Mouse (Mus musculus) liver, embryonic 12.5 days (tissue): ENCODE data around the gene Gm47955. TPM values are rescaled to one million over a fixed set of nuclear protein-coding genes. Genes with fewer than 3 reads are reported as not detected.
"Not testable (repeated sequence)": the region's sequence is repeated elsewhere in the genome, so short reads cannot be mapped to it uniquely, and the experiment has no call there.

Experiments
- ATAC-seq: fragments of 200-750 bp; cut with Nextera tagmentation; 2 replicates; pipeline ENCODE4 v1.8.0; 2017; ENCODE audit warnings: moderate number of reproducible peaks, mild to moderate bottlenecking, moderate library complexity
- H3K27ac ChIP-seq: fragments of 300-500 bp; sonication (generic); 2 replicates; pipeline ENCODE4 v1.5.1; 2016; ENCODE audit warnings: mild to moderate bottlenecking
- H3K27me3 ChIP-seq: fragments of 300-500 bp; sonication (generic); replicated peaks from 2 replicates; pipeline ENCODE4 v1.6.1; 2016; ENCODE audit warnings: mild to moderate bottlenecking, moderate library complexity
- H3K36me3 ChIP-seq: fragments of 300-500 bp; sonication (generic); 2 replicates; pipeline ENCODE4 v1.6.1; 2016; ENCODE audit warnings: mild to moderate bottlenecking, moderate library complexity
- H3K4me1 ChIP-seq: fragments of 300-500 bp; sonication (generic); 2 replicates; pipeline ENCODE4 v1.6.1; 2016
- H3K4me2 ChIP-seq: fragments of 300-500 bp; sonication (generic); 2 replicates; pipeline ENCODE4 v1.6.1; 2016; ENCODE audit warnings: mild to moderate bottlenecking, moderate library complexity
- H3K4me3 ChIP-seq: fragments of 300-500 bp; sonication (generic); 2 replicates; pipeline ENCODE4 v1.5.1; 2016; ENCODE audit warnings: mild to moderate bottlenecking, moderate library complexity
- H3K9ac ChIP-seq: fragments of 300-500 bp; sonication (generic); 2 replicates; pipeline ENCODE4 v1.6.1; 2016; ENCODE audit warnings: mild to moderate bottlenecking, moderate library complexity
- H3K9me3 ChIP-seq: fragments of 300-500 bp; sonication (generic); replicated peaks from 2 replicates; pipeline ENCODE4 v1.6.1; 2016; ENCODE audit warnings: mild to moderate bottlenecking, moderate library complexity
- WGBS: fragments of 180-500 bp; shearing (Covaris S2); methylation state at CpG from one replicate; pipeline ENCODE4 v1.1.7; 2016; ENCODE audit not compliant: insufficient replicate concordance; 5-methylcytosine and 5-hydroxymethylcytosine counted together
- polyA plus RNA-seq: library from polyadenylated mRNA; unstranded; fragments of >200 nt; fragmentation: Nextera tagmentation; extraction: Ambion mirVana; gene quantifications from 2 replicates; pipeline ENCODE4 v1.2.1, GENCODE M21; 2016

Gene Gm47955
- not detected in 2 replicates for polyA plus RNA-seq

GRCm38 (mm10) chr1:82959870-82960385 lies at the start of gene Gm47955:
Gene Gm47955, plus strand, starts transcription at chr1:82960286.
- 78% methylated on average over 11 of the region's 11 CpGs for WGBS
- no peaks in the 10 kb centered on the region for H3K36me3 ChIP-seq
- ATAC-seq, result no peak

GRCm38 (mm10) chr1:82913025-82913424 lies 47.1 kb upstream of the Gm47955 start, which contains the start of gene A030005L19Rik:
Gene A030005L19Rik, plus strand, starts transcription at chr1:82913325.
- Histone ChIP-seq H3K27ac (no peak within 1 kb of the TSS), H3K4me1 (peaks cover 28% of the 10 kb centered on the region), H3K9ac (no peak within 1 kb of the TSS), H3K36me3 (peaks cover 9% of the 10 kb centered on the region), H3K4me2 (no peak within 1 kb of the TSS), H3K4me3 (no peak within 1 kb of the TSS), H3K9me3 (no peaks in the 10 kb centered on the region), H3K27me3 (no peaks in the 10 kb centered on the region)
- no peak for ATAC-seq
- WGBS, result 85% methylated on average over 3 of the region's 3 CpGs

More at GRCm38 (mm10) chr1:82959870-82960385, at the start of gene Gm47955:
- Histone ChIP-seq H3K27me3 (no peaks in the 10 kb centered on the region), H3K9me3 (no peaks in the 10 kb centered on the region), H3K27ac (no peak within 1 kb of the TSS), H3K4me3 (no peak within 1 kb of the TSS), H3K4me1 (no peaks in the 10 kb centered on the region), H3K4me2 (no peak within 1 kb of the TSS), H3K9ac (no peak within 1 kb of the TSS)

GRCm38 (mm10) chr1:82913434-82913833 lies 46.7 kb upstream of the Gm47955 start:
- H3K9me3 ChIP-seq, H3K4me2 ChIP-seq, H3K4me3 ChIP-seq, ATAC-seq, H3K27me3 ChIP-seq, H3K27ac ChIP-seq, H3K36me3 ChIP-seq, H3K9ac ChIP-seq: not testable (repeated sequence)
- WGBS, result 70% methylated on average over 5 of the region's 5 CpGs
- peaks cover 28% of the 10 kb centered on the region for H3K4me1 ChIP-seq

GRCm38 (mm10) chr1:82924650-82925049 lies 35.4 kb upstream of the Gm47955 start, which contains the start of gene A030014E15Rik:
Gene A030014E15Rik, plus strand, starts transcription at chr1:82924917.
- Histone ChIP-seq H3K9me3 (no peaks in the 10 kb centered on the region), H3K4me2 (no peak within 1 kb of the TSS), H3K4me3 (no peak within 1 kb of the TSS), H3K4me1 (no peaks in the 10 kb centered on the region), H3K27me3 (no peaks in the 10 kb centered on the region), H3K36me3 (no peaks in the 10 kb centered on the region), H3K27ac (no peak within 1 kb of the TSS), H3K9ac (no peak within 1 kb of the TSS)
- ATAC-seq, result no peak
- 77% methylated on average over 6 of the region's 6 CpGs for WGBS

- H3K9ac ChIP-seq, H3K27ac ChIP-seq, ATAC-seq, H3K36me3 ChIP-seq, H3K9me3 ChIP-seq, H3K4me2 ChIP-seq, H3K4me1 ChIP-seq, H3K27me3 ChIP-seq, H3K4me3 ChIP-seq: not testable (repeated sequence)
- 58% methylated on average over 2 of the region's 3 CpGs for WGBS
These were observed 29.5 kb upstream of the Gm47955 start for GRCm38 (mm10) chr1:82930558-82930957.

GRCm38 (mm10) chr1:82931326-82931725 lies 28.8 kb upstream of the Gm47955 start, which contains the start of gene Gm6217:
Gene Gm6217, minus strand, starts transcription at chr1:82931399.
- not testable (repeated sequence) for ATAC-seq, H3K9me3 ChIP-seq, H3K4me1 ChIP-seq, H3K27me3 ChIP-seq, H3K4me2 ChIP-seq, H3K27ac ChIP-seq, H3K4me3 ChIP-seq, H3K9ac ChIP-seq, H3K36me3 ChIP-seq
- no CpG with 5 or more reads among the region's 6 CpGs for WGBS

- no peak overlapping the region for H3K9ac ChIP-seq
- WGBS, result 80% methylated on average over 5 of the region's 5 CpGs
These were observed 21.4 kb upstream of the Gm47955 start for GRCm38 (mm10) chr1:82938666-82939065.

GRCm38 (mm10) chr1:82942505-82942904 lies 17.6 kb upstream of the Gm47955 start:
- not testable (repeated sequence) for H3K4me1 ChIP-seq, H3K4me2 ChIP-seq, H3K9ac ChIP-seq, ATAC-seq, H3K27ac ChIP-seq, H3K4me3 ChIP-seq, H3K27me3 ChIP-seq, H3K36me3 ChIP-seq
- H3K9me3 ChIP-seq, result peaks cover 16% of the 10 kb centered on the region
- 73% methylated on average over 2 of the region's 2 CpGs for WGBS

More at GRCm38 (mm10) chr1:82938666-82939065, 21.4 kb upstream of the Gm47955 start:
- Histone ChIP-seq H3K4me2 (no peak overlapping the region), H3K27ac (no peak overlapping the region), H3K4me3 (no peak overlapping the region), H3K27me3 (no peaks in the 10 kb centered on the region), H3K9me3 (peaks cover 16% of the 10 kb centered on the region), H3K4me1 (no peaks in the 10 kb centered on the region), H3K36me3 (no peaks in the 10 kb centered on the region)
- ATAC-seq, result no peak

- H3K27ac ChIP-seq, H3K4me2 ChIP-seq, H3K27me3 ChIP-seq, H3K4me3 ChIP-seq, H3K4me1 ChIP-seq, H3K36me3 ChIP-seq, ATAC-seq, H3K9ac ChIP-seq: not testable (repeated sequence)
- no CpG with 5 or more reads among the region's 6 CpGs for WGBS
- H3K9me3 ChIP-seq, result peaks cover 16% of the 10 kb centered on the region
These were observed 16.8 kb upstream of the Gm47955 start, which contains the start of gene A030003K21Rik for GRCm38 (mm10) chr1:82943295-82943694. Gene A030003K21Rik, minus strand, starts transcription at chr1:82943388.

- H3K4me3 ChIP-seq, H3K4me1 ChIP-seq, H3K9me3 ChIP-seq, ATAC-seq, H3K9ac ChIP-seq, H3K36me3 ChIP-seq, H3K4me2 ChIP-seq, H3K27me3 ChIP-seq, H3K27ac ChIP-seq: not testable (repeated sequence)
- WGBS, result 75% methylated on average over 2 of the region's 2 CpGs
These were observed 14.1 kb upstream of the Gm47955 start for GRCm38 (mm10) chr1:82946029-82946428.

GRCm38 (mm10) chr1:82948601-82949000 lies 11.5 kb upstream of the Gm47955 start:
- no peaks in the 10 kb centered on the region for H3K36me3 ChIP-seq
- no peak overlapping the region for H3K4me3 ChIP-seq
- no peak overlapping the region for H3K27ac ChIP-seq
- no peaks in the 10 kb centered on the region for H3K27me3 ChIP-seq
- no peak overlapping the region for H3K4me2 ChIP-seq
- H3K4me1 ChIP-seq, result no peaks in the 10 kb centered on the region
- no peaks in the 10 kb centered on the region for H3K9me3 ChIP-seq
- 66% methylated on average over 2 of the region's 2 CpGs for WGBS
- ATAC-seq, result no peak
- no peak overlapping the region for H3K9ac ChIP-seq

GRCm38 (mm10) chr1:82955913-82956312 lies 4.2 kb upstream of the Gm47955 start, which contains the start of gene Gm7544:
Gene Gm7544, minus strand, starts transcription at chr1:82956013.
- not testable (repeated sequence) for H3K4me2 ChIP-seq, H3K27ac ChIP-seq, H3K9me3 ChIP-seq, ATAC-seq, H3K36me3 ChIP-seq, H3K9ac ChIP-seq, H3K4me3 ChIP-seq, H3K27me3 ChIP-seq, H3K4me1 ChIP-seq

- Histone ChIP-seq H3K9me3 (no peaks in the 10 kb centered on the region), H3K4me1 (no peaks in the 10 kb centered on the region; the same call in 1 of the 2 replicates), H3K27me3 (no peaks in the 10 kb centered on the region), H3K9ac (no peak overlapping the region), H3K27ac (no peak overlapping the region), H3K4me2 (no peak overlapping the region), H3K36me3 (no peaks in the 10 kb centered on the region), H3K4me3 (no peak overlapping the region)
- no peak for ATAC-seq
- WGBS, result 53% methylated on average over 3 of the region's 3 CpGs
These were observed 6.3 kb downstream of the Gm47955 start for GRCm38 (mm10) chr1:82966413-82966812.
